Mouse (Mus musculus) lung, postnatal 0 days (tissue): ENCODE results near the gene Mapt. TPM values are rescaled to one million over a fixed set of nuclear protein-coding genes. Genes with fewer than 3 reads are reported as not detected.
"Not testable (repeated sequence)": the region's sequence is repeated elsewhere in the genome, so short reads cannot be mapped to it uniquely, and the experiment has no call there.

Experiments
- ATAC-seq: fragments of 200-750 bp; cut with Nextera tagmentation; 2 replicates; pipeline ENCODE4 v1.8.0; 2017; ENCODE audit warnings: moderate library complexity
- DNase-seq: peaks from one replicate; pipeline ENCODE4 v3.0.0-alpha.2; 2016; ENCODE audit warnings: low spot score
- H3K27ac ChIP-seq: fragments of 300-500 bp; sonication (generic); 2 replicates; pipeline ENCODE4 v1.5.1; 2014; ENCODE audit warnings: antibody characterized with exemption, mild to moderate bottlenecking, low read length, mixed read lengths
- H3K27me3 ChIP-seq: fragments of 300-500 bp; sonication (generic); replicated peaks from 2 replicates; pipeline ENCODE4 v1.6.1; 2014; ENCODE audit warnings: low read length, mixed read lengths; ENCODE audit not compliant: insufficient read depth
- H3K36me3 ChIP-seq: fragments of 300-500 bp; sonication (generic); 2 replicates; pipeline ENCODE4 v1.6.1; 2014; ENCODE audit warnings: low read length, mixed read lengths; ENCODE audit not compliant: insufficient read depth
- H3K4me1 ChIP-seq: fragments of 300-500 bp; sonication (generic); 2 replicates; pipeline ENCODE4 v1.6.1; 2014; ENCODE audit warnings: antibody characterized with exemption, low read depth, low read length, mixed read lengths; ENCODE audit not compliant: insufficient read depth
- H3K4me2 ChIP-seq: fragments of 300-500 bp; sonication (generic); replicated peaks from 2 replicates; pipeline ENCODE4 v1.6.1; 2014; ENCODE audit warnings: low read depth, mild to moderate bottlenecking, low read length, moderate library complexity, mixed read lengths
- H3K4me3 ChIP-seq: fragments of 300-500 bp; sonication (generic); 2 replicates; pipeline ENCODE4 v1.5.1; 2014; ENCODE audit warnings: low read depth, low read length
- H3K9ac ChIP-seq: fragments of 300-500 bp; sonication (generic); replicated peaks from 2 replicates; pipeline ENCODE4 v1.6.1; 2014; ENCODE audit warnings: low read depth, mild to moderate bottlenecking
- H3K9me3 ChIP-seq: fragments of 300-500 bp; sonication (generic); 2 replicates; pipeline ENCODE4 v1.6.1; 2016; ENCODE audit warnings: low read length, mixed read lengths
- CTCF ChIP-seq: IDR thresholded peaks from 2 replicates; pipeline ENCODE4 v1.5.1; 2016; ENCODE audit warnings: antibody characterized with exemption, mild to moderate bottlenecking
- EP300 ChIP-seq: IDR thresholded peaks from 2 replicates; pipeline ENCODE4 v1.6.1; 2016; ENCODE audit warnings: antibody characterized with exemption, mild to moderate bottlenecking, control low read depth
- WGBS: fragments of 180-500 bp; shearing (Covaris S2); extraction: QIAGEN DNeasy Blood & Tissue Kit; methylation state at CpG from one replicate; pipeline ENCODE4 v1.1.7; 2014; 5-methylcytosine and 5-hydroxymethylcytosine counted together
- polyA plus RNA-seq: library from polyadenylated mRNA; unstranded; fragments of >200 nt; fragmentation: Nextera tagmentation; extraction: Ambion mirVana; gene quantifications from 2 replicates; pipeline ENCODE4 v1.2.1, GENCODE M21; 2015

Gene Mapt
- polyA plus RNA-seq, 1 experiment from 2014 or later = 15.9 TPM

DNA sequence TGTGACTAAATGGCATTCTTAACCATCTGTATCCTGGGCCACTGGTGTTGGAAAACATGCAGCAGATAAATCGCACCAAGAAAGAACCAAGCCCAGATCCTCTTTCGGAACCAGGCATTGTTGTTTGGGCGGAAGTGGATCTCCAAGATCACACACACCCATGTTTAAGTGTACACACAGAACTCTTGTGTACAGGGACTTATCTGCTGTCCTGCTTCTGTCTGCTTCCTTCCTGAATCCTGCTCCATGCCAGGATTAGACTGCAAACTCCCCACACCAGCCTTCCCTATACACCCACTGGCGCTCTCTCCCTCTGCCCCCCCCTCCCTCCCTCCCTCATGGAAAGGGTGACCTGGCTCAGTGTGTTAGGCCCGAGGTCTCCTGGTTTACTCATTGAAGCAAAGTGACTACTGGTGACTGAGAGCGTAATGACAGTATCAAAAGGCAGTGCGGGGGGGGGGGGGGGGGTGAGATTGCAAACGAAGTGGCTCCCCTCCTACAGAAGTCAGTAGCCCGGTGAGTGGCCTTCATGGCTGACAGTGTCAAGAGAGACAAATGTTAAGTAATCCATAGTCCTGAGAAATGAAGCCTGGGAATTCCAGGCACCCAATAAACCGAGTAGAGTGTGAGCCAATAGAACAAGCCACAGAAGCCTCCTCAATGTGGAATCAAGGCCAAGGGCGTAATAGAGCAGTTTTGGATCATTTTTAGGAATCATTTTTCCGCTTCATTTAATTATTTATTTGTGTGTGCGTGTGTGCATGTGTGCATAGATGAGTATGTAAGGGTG, 7.0 kb downstream of the Mapt start:
- Histone ChIP-seq H3K27me3 (peaks cover 6% of the 10 kb centered on the region; the same call in 1 of the 2 replicates), H3K27ac (no peak overlapping the region; the same call in 1 of the 2 replicates), H3K36me3 (no peaks in the 10 kb centered on the region), H3K9me3 (no peaks in the 10 kb centered on the region), H3K4me3 (no peak overlapping the region), H3K4me2 (no peak overlapping the region), H3K9ac (no peak overlapping the region), H3K4me1 (no peaks in the 10 kb centered on the region)
- WGBS = 51% methylated on average over 12 of the region's 13 CpGs
- peak; percentile 90 for TF ChIP-seq EP300
- TF ChIP-seq CTCF = no peak
- ATAC-seq = peak; percentile 86
- peak; percentile 54 for DNase-seq

- not testable (repeated sequence) for ATAC-seq, H3K4me2 ChIP-seq, H3K9me3 ChIP-seq, H3K36me3 ChIP-seq, H3K4me3 ChIP-seq, H3K27me3 ChIP-seq, DNase-seq, H3K4me1 ChIP-seq, H3K9ac ChIP-seq
- 78% methylated on average over 6 of the region's 6 CpGs for WGBS
- peak overlapping the region; percentile 71 for H3K27ac ChIP-seq
Measured at GRCm38 (mm10) chr11:104245478-104245877, 14.3 kb downstream of the Mapt start.

DNA sequence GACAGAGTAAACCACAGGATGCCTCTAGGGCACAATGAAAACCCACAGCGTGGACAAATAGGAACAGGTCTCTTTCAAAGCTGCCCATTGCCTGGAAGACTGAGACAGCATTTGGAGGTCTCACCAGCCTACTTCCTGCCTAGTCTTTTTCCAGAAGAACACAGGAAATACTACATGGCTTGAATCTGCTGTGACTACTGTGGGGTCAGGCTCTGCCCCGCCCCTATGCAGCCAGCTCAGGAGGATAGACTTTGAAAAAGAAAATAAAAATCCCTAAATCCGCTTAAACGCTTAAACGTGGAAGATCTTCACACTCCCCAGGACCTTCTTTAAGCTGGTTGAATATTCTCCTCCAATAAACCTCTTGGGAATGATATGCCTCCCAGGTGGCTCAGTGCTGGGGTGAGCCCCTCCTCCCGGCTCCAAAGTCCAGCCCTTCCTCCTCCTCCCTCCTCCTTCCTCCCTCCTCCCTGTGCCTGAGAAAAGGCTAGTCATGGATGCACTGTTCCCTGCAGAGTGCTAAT, 15.0 kb downstream of the Mapt start:
- 12% methylated on average over 6 of the region's 6 CpGs for WGBS
- peak; percentile 41; the same call in 1 of the 2 replicates for ATAC-seq
- Histone ChIP-seq H3K4me1 (0 out of 2 replicates have a peak, but pooled peaks cover 3% of the 10 kb centered on the region), H3K4me2 (0 out of 2 replicates have a peak overlapping the region, but pooled peaks have one; percentile 4), H3K4me3 (no peak overlapping the region), H3K36me3 (no peaks in the 10 kb centered on the region), H3K27ac (peak overlapping the region; percentile 71), H3K9ac (0 out of 2 replicates have a peak overlapping the region, but pooled peaks have one; percentile 9), H3K9me3 (no peaks in the 10 kb centered on the region), H3K27me3 (no peaks in the 10 kb centered on the region)
- TF ChIP-seq CTCF (no peak), EP300 (no peak)
- no peak for DNase-seq

- Histone ChIP-seq H3K27ac (peak overlapping the region; percentile 74), H3K36me3 (no peaks in the 10 kb centered on the region), H3K4me2 (no peak overlapping the region), H3K4me3 (no peak overlapping the region), H3K4me1 (0 out of 2 replicates have a peak, but pooled peaks cover 3% of the 10 kb centered on the region), H3K9ac (no peak overlapping the region), H3K27me3 (no peaks in the 10 kb centered on the region), H3K9me3 (no peaks in the 10 kb centered on the region)
- TF ChIP-seq CTCF = no peak
- TF ChIP-seq EP300 = peak; percentile 93
- WGBS = 33% methylated on average over 6 of the region's 6 CpGs
- DNase-seq (peak; percentile 91), ATAC-seq (peak; percentile 96)
Measured at GRCm38 (mm10) chr11:104247141-104247717, 16.0 kb downstream of the Mapt start.

DNA sequence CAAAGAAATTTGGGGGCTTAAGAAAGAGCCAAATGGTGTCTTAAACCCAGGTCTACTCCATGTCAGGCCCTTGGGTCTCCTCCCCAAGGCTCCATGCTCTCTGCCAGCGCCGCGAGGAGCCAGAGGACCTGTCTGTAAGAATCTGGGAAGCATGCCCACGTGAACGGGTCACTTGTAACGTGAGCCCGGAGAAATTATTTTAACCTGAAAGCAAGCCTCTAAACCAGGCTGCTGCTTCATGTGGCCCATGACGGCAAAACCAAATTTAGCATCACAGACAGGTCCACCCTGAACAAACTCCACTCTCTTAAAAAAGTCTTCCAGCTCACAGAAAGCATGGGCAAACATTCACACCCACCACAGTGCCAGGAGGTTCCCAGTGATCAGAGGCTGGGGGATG, 18.2 kb downstream of the Mapt start:
- TF ChIP-seq EP300 (no peak), CTCF (no peak)
- Histone ChIP-seq H3K9me3 (no peaks in the 10 kb centered on the region), H3K4me2 (no peak overlapping the region), H3K36me3 (no peaks in the 10 kb centered on the region), H3K27me3 (no peaks in the 10 kb centered on the region), H3K27ac (no peak overlapping the region), H3K9ac (no peak overlapping the region), H3K4me1 (0 out of 2 replicates have a peak, but pooled peaks cover 3% of the 10 kb centered on the region), H3K4me3 (no peak overlapping the region)
- DNase-seq (no peak), ATAC-seq (no peak)
- 52% methylated on average over 8 of the region's 8 CpGs for WGBS

- no peak for ATAC-seq
- Histone ChIP-seq H3K4me1 (0 out of 2 replicates have a peak, but pooled peaks cover 3% of the 10 kb centered on the region), H3K9me3 (no peaks in the 10 kb centered on the region), H3K27me3 (no peaks in the 10 kb centered on the region), H3K36me3 (no peaks in the 10 kb centered on the region), H3K9ac (no peak overlapping the region), H3K27ac (no peak overlapping the region), H3K4me2 (no peak overlapping the region), H3K4me3 (no peak overlapping the region)
- no peak for DNase-seq
- no peak for TF ChIP-seq CTCF
- TF ChIP-seq EP300 = no peak
- 76% methylated on average over 6 of the region's 6 CpGs for WGBS
Measured at GRCm38 (mm10) chr11:104251121-104251520, 19.9 kb downstream of the Mapt start.
